Mouse (Mus musculus): Measurements from ENCODE around the gene Agrp. TPM values are rescaled to one million over a fixed set of nuclear protein-coding genes. Genes with fewer than 3 reads are reported as not detected.

The Agrp gene
- 1.6 TPM for polyA plus RNA-seq (2017; shearing (Covaris generic))

GRCm38 (mm10) chr8:105636963-105637510 lies at the start of gene Agrp:
Gene Agrp (minus strand): TSS chr8:105637393.

GRCm38 (mm10) chr8:105685796-105686308 lies 48.7 kb upstream of the Agrp start, which contains the start of gene Carmil2:
Gene Carmil2 (plus strand): TSS chr8:105686274.

GRCm38 (mm10) chr8:105636018-105636962 lies 903 bp downstream of the Agrp start, which contains the start of gene Ctcf:
Gene Ctcf (plus strand): TSS chr8:105636568.

GRCm38 (mm10) chr8:105604804-105605381 lies 32.3 kb downstream of the Agrp start, which contains the start of gene Ripor1:
Gene Ripor1 (plus strand): TSS chr8:105605255.

GRCm38 (mm10) chr8:105565952-105566702 lies 71.1 kb downstream of the Agrp start, which contains the start of gene Atp6v0d1:
Gene Atp6v0d1 (minus strand): TSS chr8:105566047.

GRCm38 (mm10) chr8:105518436-105519313 lies 118.5 kb downstream of the Agrp start, which contains the start of gene Hsd11b2:
Gene Hsd11b2 (plus strand): TSS chr8:105518755.

Other genes with a start within 250 kb of the Agrp start
- gene Kctd19, start 223.9 kb downstream of the Agrp start, polyA plus RNA-seq (2017; shearing (Covaris generic)): not detected
- gene Lrrc36, start 223.8 kb downstream of the Agrp start, polyA plus RNA-seq (2017; shearing (Covaris generic)): not detected
- gene Tppp3, start 165.9 kb downstream of the Agrp start, polyA plus RNA-seq (2017; shearing (Covaris generic)): 0.76 TPM
- 3.5 TPM for gene Zdhhc1, start 140.5 kb downstream of the Agrp start, polyA plus RNA-seq (2017; shearing (Covaris generic))
- not detected for gene Hsd11b2, start 118.6 kb downstream of the Agrp start, polyA plus RNA-seq (2017; shearing (Covaris generic))
- gene Atp6v0d1, start 71.3 kb downstream of the Agrp start, polyA plus RNA-seq (2017; shearing (Covaris generic)): 42.2 TPM
- 18.7 TPM for gene Ripor1, start 32.1 kb downstream of the Agrp start, polyA plus RNA-seq (2017; shearing (Covaris generic))
- 40.7 TPM for gene Ctcf, start 825 bp downstream of the Agrp start, polyA plus RNA-seq (2017; shearing (Covaris generic))
- gene Carmil2, start 48.9 kb upstream of the Agrp start, polyA plus RNA-seq (2017; shearing (Covaris generic)): 25.6 TPM
- 92.3 TPM for gene Acd, start 63.7 kb upstream of the Agrp start, polyA plus RNA-seq (2017; shearing (Covaris generic))
- 12.3 TPM for gene Pard6a, start 63.8 kb upstream of the Agrp start, polyA plus RNA-seq (2017; shearing (Covaris generic))
- 0.35 TPM for gene 4933405L10Rik, start 70.3 kb upstream of the Agrp start, polyA plus RNA-seq (2017; shearing (Covaris generic))
- 3.7 TPM for gene Enkd1, start 70.8 kb upstream of the Agrp start, polyA plus RNA-seq (2017; shearing (Covaris generic))
- gene Gfod2, start 121.3 kb upstream of the Agrp start, polyA plus RNA-seq (2017; shearing (Covaris generic)): 6.3 TPM
- 27.8 TPM for gene Ranbp10, start 190.0 kb upstream of the Agrp start, polyA plus RNA-seq (2017; shearing (Covaris generic))
- gene Tsnaxip1, start 190.3 kb upstream of the Agrp start, polyA plus RNA-seq (2017; shearing (Covaris generic)): not detected
- 18.1 TPM for gene Cenpt, start 215.9 kb upstream of the Agrp start, polyA plus RNA-seq (2017; shearing (Covaris generic))
- gene Thap11, start 217.7 kb upstream of the Agrp start, polyA plus RNA-seq (2017; shearing (Covaris generic)): 17.4 TPM
- 11.7 TPM for gene Nutf2, start 223.2 kb upstream of the Agrp start, polyA plus RNA-seq (2017; shearing (Covaris generic))
- gene Edc4, start 243.5 kb upstream of the Agrp start, polyA plus RNA-seq (2017; shearing (Covaris generic)): 120 TPM